Mouse (Mus musculus): ENCODE measurements around the gene Psph. TPM values are rescaled to one million over a fixed set of nuclear protein-coding genes. Genes with fewer than 3 reads are reported as not detected.
"Not testable (repeated sequence)": the region's sequence is repeated elsewhere in the genome, so short reads cannot be mapped to it uniquely, and the experiment has no call there.

The Psph gene
- total RNA-seq (2021), result 10 to 100 TPM; 21.6 to 23.2 TPM

GRCm38 (mm10) chr5:129786818-129787790 is at the start of gene Psph:
TSS of gene Psph (minus strand) at chr5:129787449.
- intact Hi-C loops (cut with DNase I), result no loop called here
- peak; percentile 96 to 97 for DNase-seq (ENCODE audit: low spot score in 2 of 2)

- DNase-seq (ENCODE audit: low spot score in 2 of 2); intact Hi-C loops (cut with DNase I): not testable (repeated sequence)
These were observed 3.3 kb upstream of the Psph start for GRCm38 (mm10) chr5:129790591-129790990.

GRCm38 (mm10) chr5:129787818-129788593 is 757 bp upstream of the Psph start:
- intact Hi-C loops (cut with DNase I), result no loop called here
- DNase-seq (ENCODE audit: low spot score in 2 of 2), result no peak

- intact Hi-C loops (cut with DNase I), result no loop called here
- DNase-seq (ENCODE audit: low spot score in 2 of 2), result no peak
These were observed 1.1 kb downstream of the Psph start for GRCm38 (mm10) chr5:129786161-129786560.

- intact Hi-C loops (cut with DNase I), result no loop called here
- no peak for DNase-seq (ENCODE audit: low spot score in 2 of 2)
These were observed 1.9 kb downstream of the Psph start for GRCm38 (mm10) chr5:129785235-129785870.

- intact Hi-C loops (cut with DNase I), result no loop called here
- DNase-seq (ENCODE audit: low spot score in 2 of 2), result no peak
These were observed 5.0 kb downstream of the Psph start for GRCm38 (mm10) chr5:129782211-129782610.

GRCm38 (mm10) chr5:129780131-129780530 is 7.1 kb downstream of the Psph start:
- intact Hi-C loops (cut with DNase I), result no loop called here
- DNase-seq (ENCODE audit: low spot score in 2 of 2), result no peak

- intact Hi-C loops (cut with DNase I), result no loop called here
- DNase-seq (ENCODE audit: low spot score in 2 of 2), result peak; percentile 71 to 74
These were observed 8.1 kb downstream of the Psph start for GRCm38 (mm10) chr5:129778996-129779716.

GRCm38 (mm10) chr5:129778348-129778995 is 8.8 kb downstream of the Psph start:
- intact Hi-C loops (cut with DNase I), result no loop called here
- DNase-seq (ENCODE audit: low spot score in 2 of 2), result no peak

GRCm38 (mm10) chr5:129774661-129775060 is 12.6 kb downstream of the Psph start:
- intact Hi-C loops (cut with DNase I), result no loop called here
- DNase-seq (ENCODE audit: low spot score in 2 of 2), result no peak

- DNase-seq (ENCODE audit: low spot score in 2 of 2); intact Hi-C loops (cut with DNase I): not testable (repeated sequence)
These were observed 13.9 kb downstream of the Psph start for GRCm38 (mm10) chr5:129773330-129773729.

- DNase-seq (ENCODE audit: low spot score in 2 of 2), result no peak
- intact Hi-C loops (cut with DNase I), result no loop called here
These were observed 14.8 kb downstream of the Psph start for GRCm38 (mm10) chr5:129772433-129772832.

- intact Hi-C loops (cut with DNase I), result no loop called here
- no peak for DNase-seq (ENCODE audit: low spot score in 2 of 2)
These were observed 16.6 kb downstream of the Psph start for GRCm38 (mm10) chr5:129770443-129771355.

- peak; percentile 26 to 44 for DNase-seq (ENCODE audit: low spot score in 2 of 2)
- intact Hi-C loops (cut with DNase I), result no loop called here
These were observed 25.2 kb downstream of the Psph start for GRCm38 (mm10) chr5:129761865-129762540.

- intact Hi-C loops (cut with DNase I), result no loop called here
- no peak for DNase-seq (ENCODE audit: low spot score in 2 of 2)
These were observed 27.2 kb downstream of the Psph start for GRCm38 (mm10) chr5:129759929-129760480.

GRCm38 (mm10) chr5:129756886-129757285 is 30.4 kb downstream of the Psph start:
- no peak for DNase-seq (ENCODE audit: low spot score in 2 of 2)
- intact Hi-C loops (cut with DNase I), result no loop called here

GRCm38 (mm10) chr5:129744050-129744449 is 43.2 kb downstream of the Psph start:
- no peak for DNase-seq (ENCODE audit: low spot score in 2 of 2)
- intact Hi-C loops (cut with DNase I), result no loop called here
